Mouse (Mus musculus) embryo, embryonic 10 days (tissue): ENCODE measurements around the gene Slc37a3.
"Not testable (repeated sequence)": the region's sequence is repeated elsewhere in the genome, so short reads cannot be mapped to it uniquely, and the experiment has no call there.

Source experiments
- DNase-seq: peaks from one replicate; pipeline ENCODE4 v3.0.0-alpha.2; 2015; ENCODE audit warnings: low spot score

Gene Slc37a3

DNA sequence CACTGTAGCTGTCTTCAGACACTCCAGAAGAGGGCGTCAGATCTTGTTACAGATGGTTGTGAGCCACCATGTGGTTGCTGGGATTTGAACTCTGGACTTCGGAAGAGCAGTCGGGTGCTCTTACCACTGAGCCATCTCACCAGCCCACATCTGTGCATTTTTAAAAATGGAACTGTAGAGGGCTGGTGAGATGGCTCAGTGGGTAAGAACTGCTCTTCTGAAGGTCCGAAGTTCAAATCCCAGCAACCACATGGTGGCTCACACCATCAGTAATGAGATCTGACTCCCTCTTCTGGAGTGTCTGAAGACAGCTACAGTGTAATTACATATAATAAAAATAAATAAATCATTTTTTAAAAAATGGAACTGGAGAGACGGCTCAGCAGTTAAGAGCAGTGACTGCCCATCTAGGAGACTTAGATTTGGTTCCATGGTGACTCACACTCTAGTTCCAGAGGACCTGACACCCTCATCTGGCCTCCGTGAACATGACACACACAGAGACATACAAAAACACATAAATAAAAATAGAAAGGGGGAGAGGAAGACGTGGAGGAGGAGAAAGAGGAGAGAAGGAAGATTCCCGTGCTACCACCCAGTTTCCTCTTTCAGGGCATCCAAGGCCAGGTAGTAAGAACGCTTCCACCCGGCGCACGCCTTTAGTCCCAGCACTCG, 823 bp upstream of the Slc37a3 start:
- not testable (repeated sequence) for DNase-seq

DNA sequence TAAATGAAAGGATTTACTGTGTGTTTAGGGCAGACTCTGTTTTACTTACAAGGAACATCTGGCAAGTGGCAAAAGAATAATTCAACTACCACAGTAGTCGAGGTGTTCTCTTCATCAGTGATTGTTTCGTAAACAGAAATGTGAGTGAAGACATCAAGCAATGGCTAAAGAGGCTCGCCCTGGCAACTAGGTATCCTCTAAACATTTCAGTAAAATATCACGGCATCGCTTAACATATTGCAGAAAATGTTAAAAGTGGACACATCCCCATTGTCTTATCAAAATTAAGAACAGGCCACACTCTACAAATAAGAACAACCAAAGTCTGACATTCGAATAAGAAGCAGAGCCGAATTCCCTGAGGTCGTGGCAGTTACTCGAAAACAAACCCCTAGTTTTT, 700 bp downstream of the Slc37a3 start:
- no peak for DNase-seq

DNA sequence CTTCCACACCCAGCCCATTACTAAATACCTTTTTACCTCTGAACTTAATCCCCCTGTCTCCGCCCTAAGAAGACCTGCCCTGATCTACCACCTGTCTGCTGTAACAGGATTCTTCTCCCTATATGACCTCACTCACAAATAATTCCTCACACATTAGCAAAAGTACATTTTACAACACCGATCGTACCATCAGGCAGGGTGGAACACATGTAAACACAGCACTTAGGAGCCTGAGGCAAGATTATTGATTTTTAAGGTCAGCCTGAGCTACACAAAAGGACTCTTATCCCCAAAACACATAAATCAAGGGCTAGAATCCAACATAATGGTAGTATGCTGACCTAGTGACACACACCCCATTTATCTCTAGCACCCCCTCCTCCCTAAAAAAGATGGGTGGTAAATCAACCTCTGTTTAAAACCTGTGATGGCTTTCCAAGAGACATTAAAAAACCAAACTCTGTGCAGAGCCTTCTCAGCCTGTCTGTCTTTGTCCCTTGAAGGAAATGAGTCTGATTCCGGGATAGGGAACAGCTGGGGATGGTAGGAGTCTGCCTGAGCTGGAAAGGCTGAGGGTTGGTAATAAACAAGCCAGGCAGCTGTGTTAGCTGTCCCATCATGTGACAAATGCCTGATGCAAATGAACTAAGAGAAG, 4.0 kb downstream of the Slc37a3 start:
- peak; percentile 25 for DNase-seq

DNA sequence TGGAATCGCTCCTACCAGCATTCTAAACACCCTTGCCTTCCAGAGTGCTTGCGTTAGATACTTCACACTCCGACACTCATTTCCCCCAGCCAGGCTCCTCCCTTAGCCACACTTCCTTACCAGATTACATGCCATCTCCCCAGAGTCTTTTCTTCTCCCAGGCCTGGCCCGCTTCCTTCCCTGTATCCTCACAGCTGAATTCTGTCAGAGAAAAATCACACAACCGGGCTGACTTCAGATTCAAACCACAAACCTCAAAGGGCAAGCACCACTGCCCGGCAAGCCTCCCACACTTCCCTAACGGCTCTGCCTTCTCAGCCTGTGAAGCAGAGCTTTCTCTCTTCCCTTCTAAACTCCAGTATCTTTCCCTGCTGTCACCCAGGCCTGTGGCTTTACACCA, 4.7 kb downstream of the Slc37a3 start:
- DNase-seq, result no peak

DNA sequence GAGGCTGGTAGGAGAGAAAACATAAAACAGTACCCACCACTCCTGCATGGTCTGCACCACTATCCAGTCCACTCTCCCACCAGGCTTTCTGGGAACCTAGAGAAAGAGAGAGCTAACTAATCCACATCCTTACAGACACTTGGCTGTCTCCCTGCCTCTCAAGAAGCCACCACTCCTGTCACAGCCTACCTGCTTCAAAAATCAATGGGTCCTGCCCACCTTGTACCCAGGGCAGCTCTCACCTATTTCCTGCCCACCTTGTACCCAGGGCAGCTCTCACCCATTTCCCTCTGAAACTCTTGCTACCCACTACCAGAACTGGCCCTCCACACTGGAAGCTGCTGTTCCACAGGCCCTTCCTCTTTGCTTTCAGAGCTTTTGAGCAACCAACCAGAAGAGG, 5.4 kb downstream of the Slc37a3 start:
- DNase-seq, result no peak

DNA sequence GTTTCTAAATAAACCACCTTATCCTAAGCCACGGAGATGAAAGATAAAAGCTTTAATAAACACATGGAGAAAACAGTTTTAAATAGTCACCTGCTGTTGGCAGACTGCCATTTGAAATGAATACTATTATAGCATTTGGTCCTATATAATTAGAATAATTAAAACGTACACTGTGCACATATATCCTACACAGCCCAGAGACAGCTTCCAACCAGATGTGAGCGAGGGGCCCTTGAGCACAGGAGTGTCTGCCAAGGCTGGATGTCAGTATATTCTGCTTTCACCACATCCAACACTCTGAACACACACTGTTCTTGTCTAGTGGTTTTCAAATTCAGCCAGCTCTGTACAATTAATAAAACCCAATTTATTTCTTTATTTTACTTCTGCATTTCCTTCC, 7.8 kb downstream of the Slc37a3 start:
- DNase-seq, result no peak

DNA sequence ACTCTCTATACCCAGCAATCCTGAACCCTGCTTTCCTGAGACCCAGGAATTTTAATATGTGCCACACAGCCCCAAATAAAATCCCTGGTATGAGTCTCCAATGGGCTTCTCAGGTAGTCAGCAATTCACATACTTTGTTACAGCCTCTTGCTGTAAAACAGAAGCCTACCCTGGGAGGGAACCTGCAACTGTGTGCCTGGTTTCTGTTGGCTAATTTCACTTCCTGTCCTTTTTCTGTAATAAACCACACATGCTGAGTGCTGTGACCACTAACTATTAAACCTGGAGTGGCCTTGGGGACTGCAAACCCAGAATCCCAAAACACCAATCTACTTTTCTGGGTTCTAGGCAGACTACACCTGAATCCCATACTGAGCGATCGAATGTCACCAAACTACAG, 14.8 kb downstream of the Slc37a3 start:
- DNase-seq, result no peak

DNA sequence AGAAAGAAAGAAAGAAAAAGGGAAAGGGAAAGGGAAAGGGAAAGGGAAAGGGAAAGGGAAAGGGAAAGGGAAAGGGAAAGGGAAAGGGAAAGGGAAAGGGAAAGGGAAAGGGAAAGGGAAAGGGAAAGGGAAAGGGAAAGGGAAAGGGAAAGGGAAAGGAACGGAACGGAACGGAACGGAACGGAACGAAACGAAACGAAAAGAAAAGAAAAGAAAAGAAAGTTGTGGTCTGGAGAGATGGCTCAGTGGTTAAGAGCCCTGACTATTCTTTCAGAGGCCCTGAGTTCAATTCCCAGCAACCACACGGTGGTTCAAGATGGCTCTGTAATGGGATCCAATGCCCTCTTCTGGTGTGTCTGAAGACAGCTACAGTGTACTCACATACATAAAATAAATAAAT, 18.3 kb downstream of the Slc37a3 start:
- not testable (repeated sequence) for DNase-seq

DNA sequence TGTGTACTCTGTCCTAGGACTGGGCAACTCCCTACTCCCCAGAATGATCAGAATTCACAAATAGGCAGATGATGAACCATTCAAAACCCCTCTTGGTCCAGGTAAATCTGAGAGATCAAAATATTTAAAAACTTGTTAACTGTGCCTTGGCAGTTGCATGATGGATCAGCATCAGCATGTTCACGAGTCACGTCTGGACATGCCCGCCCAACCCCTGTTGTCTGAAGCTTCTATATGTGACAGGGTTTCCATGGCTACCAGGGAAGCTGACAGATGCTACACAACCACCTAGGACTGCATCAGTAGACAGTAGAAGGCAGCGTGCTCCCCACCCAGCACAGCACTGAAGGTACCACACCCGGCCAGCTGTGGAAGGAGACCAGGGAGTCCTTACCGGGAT, 28.5 kb downstream of the Slc37a3 start:
- DNase-seq, result peak; percentile 48

DNA sequence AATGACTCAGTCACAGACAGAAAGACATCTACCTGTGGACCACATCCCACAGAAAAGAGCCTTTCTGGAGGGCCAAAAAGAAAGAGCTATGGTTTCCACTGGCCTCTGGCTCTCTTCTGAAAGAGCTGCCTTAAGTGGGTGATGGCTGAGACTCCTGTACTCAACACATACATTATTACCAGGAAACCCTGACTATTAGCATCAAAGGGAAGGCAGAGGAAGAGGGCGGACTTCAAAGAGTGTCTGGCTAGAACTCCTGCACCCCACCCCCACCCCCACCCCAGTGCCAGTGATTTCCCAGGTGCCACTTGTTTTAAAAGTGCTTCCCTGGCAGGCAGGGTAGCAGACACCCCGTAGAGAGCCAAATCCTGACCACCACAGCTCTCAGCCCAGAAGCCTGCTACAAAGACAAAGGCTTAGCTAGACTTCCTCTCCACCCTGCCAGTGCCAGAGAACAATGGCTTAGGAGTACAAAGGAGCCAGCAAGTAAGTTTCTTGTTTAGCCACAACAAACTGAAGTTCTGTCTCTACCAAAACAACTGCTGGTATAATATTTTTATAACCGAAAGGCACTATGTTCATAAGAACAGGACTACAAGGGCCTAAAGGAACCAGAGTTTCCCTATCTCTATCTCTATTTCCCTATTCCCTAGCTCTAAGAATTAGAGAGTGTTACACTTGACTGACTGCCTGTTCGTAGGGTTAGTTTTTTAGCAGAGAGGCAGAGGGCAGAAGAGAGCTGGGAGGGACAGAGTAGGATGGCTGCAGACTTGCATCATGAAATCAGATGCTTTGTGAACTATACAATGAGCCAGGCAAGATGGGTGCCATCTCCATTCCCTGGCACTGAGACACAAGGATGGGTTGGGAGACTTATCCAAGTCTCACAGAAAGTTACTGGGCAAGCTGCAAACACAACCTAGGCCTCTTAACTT, 29.3 kb downstream of the Slc37a3 start:
- peak; percentile 59 for DNase-seq

DNA sequence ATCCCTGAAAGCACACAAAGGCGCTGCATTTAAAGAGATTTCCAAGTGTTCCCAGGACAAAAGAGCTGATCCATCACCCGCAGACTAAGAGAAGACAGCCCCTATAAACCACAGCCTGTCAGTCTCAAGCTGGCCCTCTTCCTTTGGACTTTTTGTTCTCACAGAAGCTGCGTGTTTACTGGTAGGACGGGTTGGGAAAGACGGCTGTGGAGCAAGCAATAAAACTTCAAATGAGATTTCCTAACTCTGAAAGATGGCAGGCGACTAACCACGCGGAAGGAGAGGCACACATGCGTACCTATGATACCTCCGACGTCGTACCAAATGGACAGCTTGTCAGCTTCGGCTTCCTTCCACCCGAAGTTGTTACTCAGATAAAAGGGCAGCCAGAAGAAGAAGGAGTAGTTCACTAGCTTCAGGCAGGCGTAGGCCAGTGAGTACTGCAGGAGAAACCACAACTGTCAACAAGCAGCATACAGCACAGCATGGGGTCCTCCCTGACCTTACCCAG, 30.4 kb downstream of the Slc37a3 start:
- DNase-seq, result peak; percentile 78

DNA sequence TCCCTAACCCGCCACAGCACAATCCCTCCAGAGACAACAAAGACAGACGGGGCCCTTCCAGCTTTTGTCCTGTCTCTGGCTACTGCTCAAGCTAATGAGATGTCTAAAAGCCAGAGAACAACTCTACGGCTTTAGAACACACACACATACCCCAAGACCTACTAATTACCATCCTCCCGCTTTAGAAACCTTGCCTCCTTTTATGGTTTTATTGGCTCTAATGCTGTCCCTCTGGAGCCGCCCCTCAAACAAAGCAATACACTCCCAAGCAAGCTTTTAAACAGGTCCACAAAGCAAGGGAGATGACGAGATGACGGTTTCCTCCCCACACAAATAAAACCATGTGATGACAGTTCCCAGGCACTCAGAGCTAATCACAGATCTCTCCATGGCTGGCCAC, 32.0 kb downstream of the Slc37a3 start:
- peak; percentile 42 for DNase-seq

DNA sequence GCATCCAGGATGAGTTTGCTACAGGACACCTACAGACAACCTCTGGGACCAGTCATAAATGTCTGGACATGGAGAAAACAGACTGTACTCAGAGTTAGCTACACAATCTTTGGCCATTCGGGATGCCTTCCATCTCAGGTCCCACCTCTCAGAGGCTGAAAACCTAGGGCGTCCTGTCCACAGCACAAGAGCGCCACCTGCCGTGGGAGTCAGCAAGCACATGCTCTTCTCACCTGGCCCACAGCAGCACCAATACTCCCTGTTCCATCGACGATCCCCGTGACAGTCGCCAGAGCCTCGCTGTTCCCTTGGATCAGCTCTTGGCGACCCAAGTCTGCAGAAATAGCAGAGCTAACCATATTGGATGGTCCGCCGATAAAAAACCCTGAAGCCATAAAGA, 33.5 kb downstream of the Slc37a3 start:
- DNase-seq, result peak; percentile 92

DNA sequence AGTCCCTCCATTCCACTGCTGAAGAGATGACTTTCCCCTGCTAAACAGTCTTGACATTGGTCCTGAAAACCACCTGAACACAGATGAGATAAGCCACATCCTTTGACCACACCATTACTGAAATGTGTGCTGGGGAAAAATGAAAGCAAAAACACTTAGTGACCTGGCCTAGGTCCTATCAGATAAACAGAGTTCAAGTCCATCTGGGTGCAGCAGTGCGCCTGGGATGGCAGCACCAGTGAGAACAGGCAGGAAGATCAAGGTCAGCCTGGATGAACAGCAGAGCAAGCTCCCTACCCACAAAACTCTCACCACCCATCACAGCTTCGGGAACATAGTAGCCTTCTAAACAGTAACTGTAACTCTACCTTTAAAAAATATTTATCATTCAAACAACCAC, 35.7 kb downstream of the Slc37a3 start:
- DNase-seq, result no peak

DNA sequence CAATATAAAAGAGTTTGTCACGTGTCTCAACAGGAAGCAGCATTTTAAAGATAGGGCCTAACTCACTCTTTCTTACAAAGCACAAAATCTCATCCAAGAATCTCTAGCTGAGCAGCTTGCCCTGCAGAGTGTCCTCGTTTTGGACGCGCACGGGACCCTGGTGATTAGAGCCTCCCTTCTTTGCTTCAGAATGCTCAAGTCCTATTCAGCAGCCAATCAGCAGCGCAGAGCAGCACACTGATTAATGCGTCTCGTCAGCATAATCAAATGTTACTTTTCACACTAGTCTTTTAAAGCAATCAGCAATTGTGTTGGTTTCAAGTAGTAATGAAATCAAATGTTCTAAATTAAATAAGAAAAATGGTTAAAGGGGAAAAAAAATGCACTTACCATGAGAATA, 39.1 kb downstream of the Slc37a3 start:
- no peak for DNase-seq

DNA sequence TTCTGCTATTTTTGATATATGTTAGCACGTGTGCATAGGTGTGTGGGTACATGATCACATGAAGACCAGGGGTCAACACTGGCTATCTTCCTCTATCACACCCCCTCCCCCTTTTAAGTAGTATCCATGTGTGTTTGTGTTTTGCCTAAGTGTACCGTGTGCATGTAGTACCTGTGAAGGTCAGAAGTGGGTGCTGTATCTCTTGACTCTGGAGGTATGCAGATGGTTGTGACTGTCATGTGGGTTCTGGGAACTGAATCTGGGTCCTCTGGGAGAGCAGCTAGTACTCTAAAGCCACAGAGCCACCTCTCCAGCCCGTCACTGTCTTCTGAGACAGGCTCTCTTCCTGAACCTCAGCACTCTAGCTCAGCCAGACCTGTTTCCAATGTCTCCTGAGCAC, 42.6 kb downstream of the Slc37a3 start:
- DNase-seq, result no peak

DNA sequence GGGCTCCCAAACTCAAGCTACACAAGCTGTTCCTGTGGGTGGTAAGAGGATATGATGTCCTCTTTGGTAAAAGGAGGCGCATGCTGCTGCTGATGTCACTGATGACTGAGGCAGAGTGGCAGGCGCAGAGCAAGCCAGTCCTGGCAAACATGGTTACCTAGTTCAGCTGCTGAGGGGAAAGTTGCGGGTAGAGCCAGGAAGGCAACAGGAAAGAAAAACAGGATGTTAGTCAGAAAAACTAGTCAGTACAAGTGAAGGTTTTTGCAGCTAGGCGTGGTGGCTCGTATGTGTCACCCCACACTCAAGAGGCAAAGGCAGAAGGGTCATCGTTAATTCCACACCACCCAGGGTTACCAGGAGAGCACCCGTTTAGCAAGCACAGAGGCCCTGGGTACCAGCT, 43.3 kb downstream of the Slc37a3 start:
- DNase-seq, result no peak

DNA sequence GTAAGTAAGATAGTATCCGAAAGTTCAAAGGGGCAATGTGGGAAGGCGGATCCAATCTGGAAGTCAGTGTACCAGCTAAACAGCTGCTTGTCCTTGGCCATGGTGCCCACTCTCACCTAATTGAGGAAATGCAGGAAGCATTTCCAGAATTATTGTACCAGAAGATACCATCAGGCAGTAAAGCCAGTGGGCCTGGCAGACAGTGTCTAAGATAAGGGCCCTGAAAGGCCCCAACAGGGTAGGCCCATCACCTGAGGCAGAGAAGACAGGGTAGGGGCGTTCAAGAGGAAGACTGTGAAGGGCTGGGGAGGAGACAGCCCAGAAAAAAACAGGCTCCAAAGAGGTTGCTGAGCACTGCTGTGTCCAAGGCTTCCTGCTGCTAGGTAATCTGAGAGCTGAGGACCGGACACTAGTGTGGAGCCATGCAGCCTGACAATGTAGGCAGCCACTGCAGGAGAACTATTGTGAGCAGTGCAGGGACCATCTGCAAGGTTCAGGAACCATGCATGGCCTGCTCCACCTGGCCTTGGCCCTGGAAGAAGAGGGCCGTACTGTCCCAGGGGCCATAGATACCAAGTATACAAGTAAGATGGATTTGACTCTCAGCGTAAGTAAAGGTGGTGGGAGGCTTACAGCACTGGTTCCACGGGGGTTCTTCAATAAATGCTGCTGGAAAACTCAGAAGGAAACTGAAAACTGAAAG, 45.3 kb downstream of the Slc37a3 start:
- no peak for DNase-seq

DNA sequence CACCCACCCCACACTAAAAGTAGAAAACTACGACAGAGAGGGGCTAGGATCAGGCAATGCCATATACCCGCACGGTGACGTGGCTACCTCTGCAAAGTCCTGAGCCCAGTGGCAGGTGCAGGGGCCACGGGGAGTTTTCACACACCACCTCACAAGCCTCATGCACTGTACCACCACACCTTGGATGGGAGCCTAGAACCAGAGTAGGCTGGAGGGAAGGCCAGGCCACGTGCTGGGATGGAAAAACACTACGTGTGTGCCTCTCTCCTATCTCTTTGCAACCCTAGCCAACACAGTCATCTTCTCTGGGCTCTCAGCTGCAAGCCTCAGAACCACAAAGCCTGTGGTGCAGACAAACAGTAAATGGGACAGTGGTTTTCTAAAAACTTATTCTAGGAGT, 46.5 kb downstream of the Slc37a3 start:
- DNase-seq, result no peak

DNA sequence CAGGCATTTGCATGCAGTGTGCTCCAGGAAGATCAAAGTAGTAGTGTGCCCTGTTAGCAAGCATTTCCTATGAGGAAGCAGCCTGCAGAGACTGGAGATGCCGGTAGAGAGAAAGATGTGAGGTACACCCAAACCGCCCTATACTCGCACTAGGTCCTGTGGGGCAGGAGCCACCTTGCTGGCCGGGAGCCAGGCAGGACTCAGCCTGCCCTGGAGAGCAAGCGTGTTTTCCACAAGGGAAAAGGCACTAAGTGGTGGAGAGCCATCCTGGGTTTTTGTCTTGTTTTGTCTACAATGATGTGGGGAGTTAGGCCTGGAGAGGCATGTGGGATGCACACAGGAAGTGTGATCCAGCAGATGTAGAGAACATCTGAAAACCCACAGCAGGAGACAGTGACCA, 57.2 kb downstream of the Slc37a3 start:
- no peak for DNase-seq

DNA sequence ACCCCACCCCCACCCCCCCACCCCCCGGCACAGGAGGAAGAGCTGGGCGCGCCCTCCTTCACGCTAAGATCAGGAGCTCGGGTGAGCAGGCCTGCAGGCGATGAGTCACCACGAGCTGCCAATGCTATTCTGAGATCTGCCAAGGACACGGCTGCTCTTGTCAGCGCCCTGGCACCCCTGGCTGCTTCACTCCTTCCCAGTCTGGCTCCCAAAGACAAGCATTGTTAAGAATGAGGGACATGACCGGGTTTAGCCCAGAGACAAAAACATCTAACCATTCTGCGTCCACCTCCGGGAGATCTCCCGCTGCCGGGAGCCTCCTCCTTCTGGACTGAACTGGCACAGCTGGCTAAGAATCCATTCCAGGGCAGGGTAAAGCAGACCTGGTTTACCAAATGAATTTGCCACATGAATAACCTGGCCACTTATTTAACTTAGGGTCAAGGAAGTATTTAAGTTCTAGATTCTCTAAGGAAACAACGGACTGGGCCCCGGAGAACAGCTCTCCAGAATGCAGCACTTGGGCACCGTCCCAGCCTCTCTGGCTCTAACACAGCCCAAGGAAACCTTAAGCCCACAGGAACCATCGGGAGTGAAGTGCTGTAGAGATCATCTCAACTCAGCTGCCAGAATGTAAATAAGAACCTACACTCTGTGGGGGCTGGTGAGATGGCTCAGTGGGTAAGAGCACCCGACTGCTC, 58.3 kb downstream of the Slc37a3 start:
- no peak for DNase-seq

DNA sequence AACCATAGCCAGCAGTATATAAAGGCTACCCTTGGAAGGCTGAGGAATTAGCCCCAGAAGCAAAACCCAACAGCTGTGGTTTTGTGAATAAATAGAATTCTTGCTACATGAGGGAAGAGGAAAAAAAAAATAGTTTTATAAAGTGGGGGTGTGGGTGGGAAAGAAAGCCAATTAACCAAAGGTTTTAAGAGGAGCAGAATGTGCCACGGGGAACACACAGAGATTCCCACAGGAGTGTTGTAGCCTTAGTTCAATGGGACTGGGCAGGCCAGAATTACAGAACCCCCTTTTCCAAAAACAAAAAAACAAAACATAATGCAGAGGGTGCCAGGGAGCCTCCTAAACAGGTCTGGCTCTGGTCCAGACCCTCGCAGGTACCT, 58.9 kb downstream of the Slc37a3 start:
- DNase-seq, result no peak
